Mouse (Mus musculus) adrenal gland, postnatal 25 days (tissue): ENCODE results near the gene Cdyl. TPM values are rescaled to one million over a fixed set of nuclear protein-coding genes. Genes with fewer than 3 reads are reported as not detected.

Experiments used
- DNase-seq: peaks from one replicate; pipeline ENCODE4 v3.0.0; 2021; ENCODE audit warnings: mixed read lengths
- long read RNA-seq: library from polyadenylated mRNA; stranded (forward); transcript quantifications from one replicate; pipeline ENCODE4 v2.0.0, GENCODE M21; 2021
- total RNA-seq: library from RNA; stranded (reverse); gene quantifications from 2 replicates; pipeline ENCODE4 v1.2.3, GENCODE M21; 2021

The Cdyl gene
- total RNA-seq: 25.5 and 33.6 TPM in 2 replicates
- long read RNA-seq, transcript Cdyl-202 (7 exons, 3,575 nt): major isoform, 13 of 25 reads
- long read RNA-seq, partial matches to known transcripts: 1 of 25 reads
- long read RNA-seq, other reads (novel, unspliced or antisense): 11 of 25 reads

DNA sequence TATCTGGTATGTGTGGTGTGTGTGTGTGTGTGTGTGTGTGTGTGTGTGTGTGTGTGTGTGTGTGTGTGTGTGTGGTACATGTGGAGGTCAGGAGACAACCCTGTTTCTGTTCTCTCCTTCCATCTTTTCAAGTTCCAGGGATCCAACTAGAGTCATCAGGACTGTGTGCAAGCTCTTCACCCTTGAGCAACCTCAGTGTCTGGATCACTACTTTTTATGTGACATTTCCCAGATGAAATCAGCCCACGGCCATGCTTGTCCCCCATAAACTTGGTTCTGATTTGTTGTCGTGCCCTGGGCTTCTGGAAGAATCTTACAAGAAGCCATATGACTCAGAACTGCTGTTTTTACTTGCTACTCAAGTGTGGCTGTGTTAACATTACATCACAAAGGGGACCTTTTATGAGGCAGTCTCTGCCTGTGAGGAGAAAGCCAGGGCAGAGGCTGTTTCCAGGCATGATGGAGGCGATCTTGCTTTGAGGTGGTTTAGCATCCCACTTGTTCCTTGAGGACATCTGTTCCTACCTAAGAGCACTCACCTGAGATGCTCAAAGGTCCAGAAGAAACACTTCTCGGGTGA lies at the start of gene Cdyl:
Gene Cdyl (plus strand): TSS at position 428 of the 580 bp plus-strand sequence.
- no peak for DNase-seq

DNA sequence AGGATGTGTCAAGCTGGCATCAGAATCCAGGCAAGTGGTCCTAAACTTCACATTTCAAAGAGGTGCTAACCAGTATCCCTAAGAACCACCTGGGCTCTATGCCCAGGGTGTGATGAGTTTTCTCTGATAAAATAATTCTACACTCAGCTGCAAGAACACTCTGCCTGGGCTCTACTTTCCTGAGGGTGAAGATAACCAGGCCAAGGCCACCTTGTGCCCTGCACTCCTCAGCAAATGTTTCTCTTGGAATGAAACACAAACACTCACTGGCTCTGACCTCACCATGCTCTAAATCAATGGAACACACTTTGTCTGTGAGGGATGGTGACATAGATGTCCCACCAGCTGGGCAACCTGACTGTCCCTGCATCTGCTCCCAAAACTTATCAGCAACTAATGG lies 48.9 kb upstream of the Cdyl start:
- peak; percentile 6 for DNase-seq

- DNase-seq: no peak
Observed at GRCm38 (mm10) chr13:35612506-35612905, 47.1 kb upstream of the Cdyl start.

GRCm38 (mm10) chr13:35614832-35615479 lies 44.7 kb upstream of the Cdyl start:
- no peak for DNase-seq

- DNase-seq: no peak
Observed at GRCm38 (mm10) chr13:35616524-35617099, 43.0 kb upstream of the Cdyl start.

DNA sequence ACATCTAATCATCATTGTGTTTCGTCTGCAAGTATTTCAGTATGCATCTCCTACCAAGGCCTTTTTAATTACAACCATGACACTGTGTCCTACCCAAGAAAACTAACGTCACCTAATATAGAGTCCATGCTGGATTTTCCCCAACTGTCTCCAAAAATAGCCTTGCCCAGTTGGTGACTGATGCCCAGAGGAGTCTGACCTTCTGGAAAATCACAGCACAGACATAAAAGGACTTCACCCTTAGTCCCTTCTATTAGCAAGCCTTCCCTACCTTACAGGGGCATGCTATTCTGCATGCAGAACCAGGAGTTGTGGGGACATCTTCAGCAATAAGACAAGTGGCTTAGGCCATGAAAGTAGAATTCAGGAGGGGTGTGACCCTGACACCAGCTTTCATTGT lies 40.3 kb upstream of the Cdyl start:
- DNase-seq: no peak

DNA sequence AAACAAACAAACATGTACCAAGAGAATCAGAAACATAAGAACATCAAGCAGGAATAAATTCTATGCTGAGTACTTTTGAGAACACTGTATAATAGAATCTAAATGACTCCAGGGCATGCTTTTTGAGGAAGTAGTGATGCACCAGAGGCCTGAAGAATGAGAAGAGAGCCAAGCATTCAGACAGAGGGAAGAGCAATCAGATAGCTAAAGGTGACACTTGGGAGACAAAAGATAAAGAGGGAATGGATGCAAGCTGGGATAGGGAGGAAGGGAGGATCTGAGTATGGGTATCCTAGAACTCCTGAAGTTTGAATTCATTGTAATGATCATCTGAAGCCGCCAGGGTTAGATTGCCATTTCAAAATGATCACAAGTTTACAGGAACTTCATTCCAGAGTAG lies 38.9 kb upstream of the Cdyl start:
- DNase-seq: no peak

DNA sequence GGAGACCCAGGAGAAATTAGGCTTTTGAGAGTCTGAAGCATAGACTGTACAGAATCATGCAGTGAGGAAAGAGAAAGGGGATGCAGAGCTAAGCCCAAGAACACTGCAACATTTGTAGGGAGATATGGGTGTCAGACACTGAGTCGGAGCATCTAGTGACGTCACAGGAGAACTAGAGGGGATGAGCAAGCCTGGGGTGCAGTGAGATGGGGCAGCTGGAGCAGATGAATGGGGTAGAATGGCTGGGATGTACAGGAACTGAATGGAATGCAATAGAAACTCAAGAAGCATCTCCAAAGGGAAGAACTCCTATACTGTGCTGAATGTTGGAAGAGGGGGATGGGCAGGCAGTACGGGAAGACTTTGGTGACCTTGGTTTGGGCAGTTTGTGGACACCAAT lies 34.8 kb upstream of the Cdyl start:
- no peak for DNase-seq

DNA sequence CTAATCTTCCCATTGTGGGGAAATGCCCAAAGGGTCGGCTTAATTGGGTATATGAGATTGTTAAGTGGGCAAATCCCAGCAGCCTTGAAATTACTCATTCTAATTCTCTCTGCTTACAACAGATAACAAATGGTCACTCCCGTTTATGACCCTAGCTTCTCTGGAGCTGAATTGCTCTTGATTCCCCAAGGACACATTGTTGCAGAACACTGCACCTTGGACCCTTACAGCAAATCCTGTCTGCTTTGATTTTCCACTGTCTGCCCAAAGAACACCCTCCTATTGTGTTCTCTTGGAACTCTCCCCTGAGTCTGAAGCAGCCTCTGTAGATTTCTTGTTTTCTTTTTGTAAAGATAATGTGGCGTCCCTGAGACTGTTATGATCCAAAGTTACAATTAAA lies 34.1 kb upstream of the Cdyl start:
- DNase-seq: no peak

DNA sequence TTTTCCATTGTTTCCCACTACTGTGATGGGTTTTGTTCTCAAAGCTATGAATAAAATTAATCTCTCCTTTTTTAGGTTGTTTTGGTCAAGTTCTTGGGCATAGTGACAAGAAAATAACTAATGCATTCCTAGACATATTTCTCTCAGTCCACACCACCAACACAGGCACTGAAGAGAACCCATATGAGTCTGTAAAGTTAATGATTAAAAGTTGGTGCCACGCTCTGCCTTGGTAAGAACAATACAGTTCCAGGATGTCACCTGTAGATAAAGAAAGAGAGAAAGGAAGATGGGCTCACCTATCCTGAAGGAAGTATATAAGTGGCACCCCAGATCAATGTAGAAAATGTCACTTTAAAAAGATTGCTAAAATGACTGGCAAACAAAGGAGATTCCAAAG lies 32.3 kb upstream of the Cdyl start:
- DNase-seq: no peak

DNA sequence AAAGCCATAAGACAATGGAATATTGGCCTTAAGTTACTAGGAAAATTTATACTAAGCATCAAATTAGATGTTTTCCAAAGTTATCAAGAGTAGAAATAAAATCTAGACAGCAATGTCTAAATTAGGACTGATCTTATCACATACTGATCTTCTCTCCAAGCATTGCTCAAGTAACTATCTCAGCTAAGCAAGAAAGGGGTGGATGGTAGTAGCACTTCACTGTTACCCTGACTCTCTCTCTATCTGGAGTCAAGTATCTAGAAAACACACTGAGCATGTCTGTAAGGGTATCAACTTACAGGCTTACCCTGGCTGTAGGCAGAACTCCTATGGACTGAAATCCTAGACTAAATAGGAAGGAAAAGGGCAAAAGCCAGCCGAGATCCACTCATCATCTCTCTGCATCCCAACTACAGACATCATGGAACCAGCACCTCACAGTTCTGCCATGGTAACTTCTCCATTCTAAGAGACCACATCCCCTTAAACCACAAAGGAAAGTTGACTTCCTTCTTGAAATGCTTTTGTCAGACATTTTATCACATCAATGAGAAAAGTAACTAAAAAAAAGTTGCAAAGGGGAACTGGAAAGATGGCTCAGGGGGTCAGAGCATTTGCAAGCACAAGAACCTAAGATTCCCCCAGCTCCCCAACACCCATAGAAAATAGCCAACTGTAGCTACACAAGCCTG lies 12.4 kb upstream of the Cdyl start:
- DNase-seq: no peak

DNA sequence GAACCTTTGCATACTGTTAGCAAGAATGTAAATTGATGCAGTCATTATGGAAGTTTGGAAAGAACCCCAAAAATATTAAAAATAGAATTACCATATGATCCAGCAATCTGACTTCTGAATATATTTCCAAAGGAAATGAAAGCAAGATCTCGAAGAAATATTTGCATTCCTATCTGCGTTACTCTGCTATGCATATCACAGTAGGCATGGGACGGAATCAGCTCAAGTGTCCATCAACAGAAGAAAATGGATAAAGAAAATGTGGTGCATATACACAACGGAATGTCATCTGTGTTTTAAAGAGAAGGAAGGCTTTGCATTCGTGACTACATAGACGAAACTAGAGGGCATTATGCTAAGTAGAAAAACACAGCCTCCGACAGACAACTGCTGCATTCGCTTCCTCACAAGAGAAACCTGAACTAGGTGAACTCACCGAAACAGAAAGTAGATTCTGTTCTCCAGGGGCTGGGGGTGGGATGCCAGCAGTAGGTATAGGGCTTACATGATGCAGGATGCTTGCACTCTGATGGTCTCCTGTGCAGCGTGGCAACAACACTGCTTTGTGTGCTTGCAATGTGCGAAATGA lies 9.3 kb upstream of the Cdyl start:
- DNase-seq: no peak

DNA sequence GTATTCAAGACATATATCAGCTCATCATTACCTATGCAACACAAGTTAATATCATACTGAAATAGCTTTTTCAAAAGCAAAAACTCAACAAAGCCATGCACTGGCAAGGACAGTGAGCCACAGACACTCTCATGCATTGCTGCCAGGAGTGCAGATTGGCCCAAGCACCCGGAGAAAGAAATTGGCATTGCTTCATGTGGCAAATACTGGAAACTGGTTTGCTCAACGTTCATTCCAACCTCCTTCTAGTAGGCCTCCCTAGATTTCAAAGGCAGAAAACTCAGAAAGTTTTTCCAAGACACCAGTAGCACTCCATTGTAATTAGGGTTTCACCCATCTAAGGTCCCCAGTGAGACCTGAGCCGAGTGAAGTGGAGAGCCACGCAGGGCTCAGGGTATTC lies 6.8 kb upstream of the Cdyl start:
- DNase-seq: no peak

DNA sequence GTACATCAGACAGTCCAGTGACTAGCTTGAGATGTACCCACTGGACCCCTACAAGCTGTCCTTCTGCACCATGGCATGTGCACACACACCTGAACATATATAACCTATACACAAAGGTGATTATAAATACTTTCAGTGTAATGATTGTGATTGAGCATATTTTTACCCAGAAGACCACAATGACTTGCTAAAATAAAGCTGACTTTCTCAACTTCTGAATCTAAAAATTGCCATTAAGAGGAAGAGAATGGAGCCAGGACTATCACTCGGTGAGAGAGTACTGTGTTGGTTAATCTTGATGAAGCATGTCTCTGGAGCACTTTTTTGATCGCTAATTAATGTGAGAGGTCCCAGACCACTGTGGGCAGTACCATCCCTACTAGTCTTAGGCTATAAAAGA lies 2.8 kb upstream of the Cdyl start:
- DNase-seq: no peak

DNA sequence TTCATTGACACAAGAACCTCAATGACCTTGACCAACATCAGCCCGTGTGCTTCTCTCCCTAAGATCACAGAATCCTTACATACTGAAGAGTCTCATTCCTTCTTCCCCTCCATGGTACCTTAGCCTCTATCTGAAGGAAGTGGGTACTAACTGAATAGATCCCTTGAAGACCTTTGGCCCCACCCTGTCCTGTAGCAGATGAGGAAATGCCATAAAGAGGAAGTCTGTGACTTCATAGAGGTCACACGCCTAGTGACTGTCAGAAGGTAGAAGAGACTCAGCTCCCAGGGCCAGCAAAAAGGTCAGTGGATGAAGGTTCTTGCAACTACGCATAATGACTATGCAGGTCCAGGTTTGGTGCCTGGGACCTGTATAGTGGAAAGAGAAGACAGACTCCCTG lies 5.8 kb downstream of the Cdyl start:
- DNase-seq: no peak

- DNase-seq: no peak
Observed at GRCm38 (mm10) chr13:35669910-35670469, 10.4 kb downstream of the Cdyl start.

DNA sequence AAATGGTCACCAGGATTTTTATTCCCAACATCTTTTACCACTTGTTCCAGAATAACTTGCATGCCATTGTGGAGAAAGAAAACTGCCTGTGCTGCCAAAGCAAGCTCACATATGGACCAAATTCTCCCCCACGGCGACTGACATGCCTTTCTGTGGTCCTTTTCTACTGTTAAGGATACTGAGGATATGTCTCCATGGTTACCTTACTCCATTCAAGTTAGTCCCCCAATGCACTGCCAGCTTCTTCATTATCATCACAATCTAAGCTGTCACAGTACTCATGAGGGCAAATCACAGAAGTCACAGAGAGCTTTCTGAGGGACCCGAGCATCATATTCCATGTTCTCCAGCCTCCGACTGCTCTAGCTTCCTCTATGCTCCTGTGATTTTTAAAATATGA lies 11.2 kb downstream of the Cdyl start:
- no peak for DNase-seq

DNA sequence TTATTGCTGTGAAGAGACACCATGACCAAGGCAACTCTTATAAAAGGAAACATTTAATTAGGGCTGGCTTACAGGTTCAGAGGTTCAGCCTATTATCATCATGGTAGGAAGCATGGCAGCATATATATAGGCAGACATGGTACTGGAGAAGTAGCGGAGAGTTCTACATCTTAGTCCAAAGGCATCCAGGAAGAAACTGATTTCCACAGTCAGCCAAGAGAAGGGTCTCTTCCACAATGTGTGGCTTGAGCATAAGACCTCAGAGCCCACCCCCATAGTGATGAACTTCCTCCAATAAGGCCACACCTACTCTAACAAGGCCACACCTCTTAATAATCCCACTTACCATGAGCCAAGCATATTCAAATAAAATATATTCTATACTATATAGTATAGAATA lies 17.3 kb downstream of the Cdyl start:
- no peak for DNase-seq

DNA sequence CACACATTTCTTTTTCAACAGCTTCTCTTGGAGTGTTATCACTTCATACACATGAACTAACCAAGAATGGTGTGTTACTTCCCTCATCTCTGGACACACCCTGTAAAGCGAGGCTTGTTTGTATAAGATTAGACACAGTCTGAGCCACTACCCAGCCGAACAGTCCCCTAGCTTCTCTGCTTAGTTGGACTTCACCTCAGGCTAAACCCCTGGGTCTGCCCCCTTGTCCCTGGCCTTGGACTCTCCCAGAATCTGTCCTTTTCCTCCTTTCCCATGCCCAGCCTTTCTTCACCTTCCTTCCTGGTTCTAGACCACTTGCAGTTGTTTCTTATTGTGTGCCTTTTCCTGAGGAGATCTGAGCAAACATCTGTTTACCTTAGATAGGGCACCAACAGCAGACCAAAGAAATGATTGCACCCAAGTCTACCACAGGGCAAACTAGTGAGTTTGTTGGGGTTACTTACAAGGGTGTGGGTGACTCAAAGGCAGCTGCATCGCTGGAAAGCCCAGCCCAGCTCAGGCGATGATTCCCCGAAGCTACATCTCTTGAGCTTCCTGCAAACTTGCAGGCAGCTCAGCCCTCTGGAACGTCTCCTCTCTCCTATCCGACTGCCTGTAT lies 17.9 kb downstream of the Cdyl start:
- DNase-seq: no peak

GRCm38 (mm10) chr13:35678691-35679090 lies 19.1 kb downstream of the Cdyl start:
- no peak for DNase-seq

GRCm38 (mm10) chr13:35681361-35681760 lies 21.7 kb downstream of the Cdyl start:
- DNase-seq: no peak

GRCm38 (mm10) chr13:35686273-35686672 lies 26.6 kb downstream of the Cdyl start:
- peak; percentile 13 for DNase-seq
